ENCODE assay signal across 18 mouse cellular contexts in genomic region chr2:25505860-25506259, GRCm38 (mm10).
"Had no signal": no experiment of that assay in that cellular context is flagged by ENCODE, and none has a peak within 500 bp of the region (broad histone marks: within the 10 kb centered on the region; RNA-seq: fewer than 3 reads in every experiment).

No protein-coding gene starts in this region.

- DNase-seq: gastrocnemius, adult 2 months; gastrocnemius, postnatal 10 days; gastrocnemius, postnatal 25 days; heart, adult 2 months; heart, postnatal 14 days; heart, postnatal 36 days; kidney, adult 11 months; kidney, adult 2 months; kidney, adult 9 months; kidney, postnatal 14 days; kidney, postnatal 36 days; layer of hippocampus, adult 9-11 months; layer of hippocampus, postnatal 36 days; left cerebral cortex, postnatal 4 days; lung, adult 18-20 months had no signal

- ATAC-seq: hindbrain, postnatal 0 days; intestine, embryonic 16.5 days; liver, embryonic 12.5 days had no signal
